Mouse (Mus musculus) embryonic fibroblast, embryonic 13.5 days (primary cell): ENCODE results near the gene Kat6b.

Experiments used
- CTCF ChIP-seq: IDR thresholded peaks from 2 replicates; pipeline ENCODE4 v1.5.1; 2011; ENCODE audit warnings: mild to moderate bottlenecking, control low read depth, low read length, moderate library complexity, borderline replicate concordance; ENCODE audit not compliant: insufficient read depth
- POLR2A ChIP-seq: IDR thresholded peaks from 2 replicates; pipeline ENCODE4 v1.6.1; 2011; ENCODE audit warnings: low read depth, mild to moderate bottlenecking, control low read depth, low read length, moderate library complexity

- TF ChIP-seq CTCF (no peak), POLR2A (no peak)
These were observed 10.8 kb upstream of the Kat6b start for GRCm38 (mm10) chr14:21470386-21470785.
